Mouse (Mus musculus): ENCODE results near the gene Gm38392.

DNA sequence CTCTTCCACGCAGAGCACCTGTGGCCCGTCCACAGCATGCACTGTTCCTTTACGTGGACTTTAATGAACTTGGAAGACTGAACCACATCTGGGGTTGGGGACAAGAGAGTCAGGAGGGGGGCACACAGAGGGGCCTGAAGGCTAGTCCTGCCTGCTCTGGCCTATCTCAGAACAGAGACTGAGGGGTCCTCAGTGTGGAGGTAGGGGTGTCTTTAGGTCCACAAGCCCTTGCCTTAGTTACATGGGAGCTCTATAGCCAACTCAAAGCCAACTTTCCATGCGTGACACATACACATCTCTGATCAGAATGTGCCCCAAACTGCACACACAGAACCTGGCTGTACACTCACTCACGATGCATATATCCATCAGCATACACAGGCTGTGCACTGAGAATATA, 85.4 kb downstream of the Gm38392 start:
- TF ChIP-seq POLR2A (IDR thresholded peaks at IDR 0.05; ENCODE audit: borderline replicate concordance, low read depth, low read length) (no peak), CTCF (IDR thresholded peaks at IDR 0.05; ENCODE audit: low read depth, low read length) (no peak)
